Mouse (Mus musculus): ENCODE data around the gene March9. TPM values are rescaled to one million over a fixed set of nuclear protein-coding genes. Genes with fewer than 3 reads are reported as not detected.

The March9 gene
- polyA plus RNA-seq, 1 experiment, result 6.9 TPM

GRCm38 (mm10) chr10:127085633-127086032, 25.6 kb upstream of the March9 start:
- Histone ChIP-seq H3K27ac (ENCODE audit: insufficient read depth, low read depth, low read length) (no peak overlapping the region), H3K27me3 (ENCODE audit: control insufficient read depth, insufficient read depth, low read length) (peaks cover 13% of the 10 kb centered on the region), H3K36me3 (ENCODE audit: control insufficient read depth, insufficient read depth, low read length) (no peaks in the 10 kb centered on the region), H3K4me1 (ENCODE audit: control insufficient read depth, insufficient read depth, insufficient read length, low read length) (peaks cover 10% of the 10 kb centered on the region), H3K4me3 (ENCODE audit: low read depth, low read length) (no peak overlapping the region)
- whole genome bisulfite sequencing, result 54% methylated on average over 6 of the region's 6 CpGs
- TF ChIP-seq CTCF (IDR thresholded peaks at IDR 0.05; ENCODE audit: extremely low read depth, insufficient read length, insufficient replicate concordance, low read depth, low read length) (no peak), POLR2A (IDR thresholded peaks at IDR 0.05; ENCODE audit: low read depth, low read length) (no peak)

- peaks cover 9% of the 10 kb centered on the region for H3K4me1 ChIP-seq (ENCODE audit: control insufficient read depth, insufficient read depth, insufficient read length, low read length)
- no peak overlapping the region for H3K27ac ChIP-seq (ENCODE audit: insufficient read depth, low read depth, low read length)
- no peak overlapping the region for H3K4me3 ChIP-seq (ENCODE audit: low read depth, low read length)
- H3K27me3 ChIP-seq (ENCODE audit: control insufficient read depth, insufficient read depth, low read length), result peaks cover 15% of the 10 kb centered on the region
- WGBS, result 82% methylated on average over 9 of the region's 9 CpGs
- H3K36me3 ChIP-seq (ENCODE audit: control insufficient read depth, insufficient read depth, low read length), result no peaks in the 10 kb centered on the region
- TF ChIP-seq POLR2A (IDR thresholded peaks at IDR 0.05; ENCODE audit: low read depth, low read length) (no peak), CTCF (IDR thresholded peaks at IDR 0.05; ENCODE audit: extremely low read depth, insufficient read length, insufficient replicate concordance, low read depth, low read length) (no peak)
These were observed 25.1 kb upstream of the March9 start for GRCm38 (mm10) chr10:127085052-127085451.

GRCm38 (mm10) chr10:127083915-127084306, 23.9 kb upstream of the March9 start:
- TF ChIP-seq CTCF (IDR thresholded peaks at IDR 0.05; ENCODE audit: extremely low read depth, insufficient read length, insufficient replicate concordance, low read depth, low read length), result no peak
- no peak for TF ChIP-seq POLR2A (IDR thresholded peaks at IDR 0.05; ENCODE audit: low read depth, low read length)
- WGBS, result 21% methylated on average over 5 of the region's 5 CpGs
- H3K27me3 ChIP-seq (ENCODE audit: control insufficient read depth, insufficient read depth, low read length), result peaks cover 27% of the 10 kb centered on the region

GRCm38 (mm10) chr10:127083292-127083914, 23.4 kb upstream of the March9 start:
- WGBS, result 58% methylated on average over 8 of the region's 8 CpGs

More at GRCm38 (mm10) chr10:127083915-127084306, 23.9 kb upstream of the March9 start:
- peaks cover 15% of the 10 kb centered on the region for H3K4me1 ChIP-seq (ENCODE audit: control insufficient read depth, insufficient read depth, insufficient read length, low read length)
- H3K36me3 ChIP-seq (ENCODE audit: control insufficient read depth, insufficient read depth, low read length), result no peaks in the 10 kb centered on the region
- H3K27ac ChIP-seq (ENCODE audit: insufficient read depth, low read depth, low read length), result no peak overlapping the region
- H3K4me3 ChIP-seq (ENCODE audit: low read depth, low read length), result no peak overlapping the region

GRCm38 (mm10) chr10:127081996-127082620, 22.1 kb upstream of the March9 start:
- Histone ChIP-seq H3K27ac (ENCODE audit: insufficient read depth, low read depth, low read length) (no peak overlapping the region), H3K27me3 (ENCODE audit: control insufficient read depth, insufficient read depth, low read length) (peaks cover 42% of the 10 kb centered on the region), H3K4me3 (ENCODE audit: low read depth, low read length) (no peak overlapping the region), H3K4me1 (ENCODE audit: control insufficient read depth, insufficient read depth, insufficient read length, low read length) (peaks cover 15% of the 10 kb centered on the region), H3K36me3 (ENCODE audit: control insufficient read depth, insufficient read depth, low read length) (no peaks in the 10 kb centered on the region)
- no peak for TF ChIP-seq POLR2A (IDR thresholded peaks at IDR 0.05; ENCODE audit: low read depth, low read length)
- TF ChIP-seq CTCF (IDR thresholded peaks at IDR 0.05; ENCODE audit: extremely low read depth, insufficient read length, insufficient replicate concordance, low read depth, low read length), result no peak
- WGBS, result 23% methylated on average over 8 of the region's 8 CpGs

More at GRCm38 (mm10) chr10:127083292-127083914, 23.4 kb upstream of the March9 start:
- TF ChIP-seq CTCF (IDR thresholded peaks at IDR 0.05; ENCODE audit: extremely low read depth, insufficient read length, insufficient replicate concordance, low read depth, low read length) (no peak), POLR2A (IDR thresholded peaks at IDR 0.05; ENCODE audit: low read depth, low read length) (no peak)
- H3K27ac ChIP-seq (ENCODE audit: insufficient read depth, low read depth, low read length), result peak overlapping the region; percentile 39; the same call in 1 of the 2 replicates
- H3K27me3 ChIP-seq (ENCODE audit: control insufficient read depth, insufficient read depth, low read length), result peaks cover 32% of the 10 kb centered on the region
- H3K36me3 ChIP-seq (ENCODE audit: control insufficient read depth, insufficient read depth, low read length), result no peaks in the 10 kb centered on the region
- no peak overlapping the region for H3K4me3 ChIP-seq (ENCODE audit: low read depth, low read length)
- peaks cover 15% of the 10 kb centered on the region for H3K4me1 ChIP-seq (ENCODE audit: control insufficient read depth, insufficient read depth, insufficient read length, low read length)

GRCm38 (mm10) chr10:127080901-127081780, 21.2 kb upstream of the March9 start:
- Histone ChIP-seq H3K36me3 (ENCODE audit: control insufficient read depth, insufficient read depth, low read length) (no peaks in the 10 kb centered on the region), H3K4me3 (ENCODE audit: low read depth, low read length) (peak overlapping the region; percentile 20), H3K4me1 (ENCODE audit: control insufficient read depth, insufficient read depth, insufficient read length, low read length) (peaks cover 15% of the 10 kb centered on the region), H3K27ac (ENCODE audit: insufficient read depth, low read depth, low read length) (no peak overlapping the region), H3K27me3 (ENCODE audit: control insufficient read depth, insufficient read depth, low read length) (peaks cover 42% of the 10 kb centered on the region)
- TF ChIP-seq POLR2A (IDR thresholded peaks at IDR 0.05; ENCODE audit: low read depth, low read length) (no peak; the same call in 1 of the 2 replicates), CTCF (IDR thresholded peaks at IDR 0.05; ENCODE audit: extremely low read depth, insufficient read length, insufficient replicate concordance, low read depth, low read length) (no peak)
- WGBS, result 14% methylated on average over 48 of the region's 48 CpGs
